Mouse (Mus musculus) C2C12 (cell line): ENCODE results near the gene Arhgap21.

Experiments used
- CTCF ChIP-seq: IDR thresholded peaks from one replicate; pipeline ENCODE4 v1.5.1; 2011; ENCODE audit not compliant: control insufficient read depth, insufficient read depth, insufficient read length
- MYOG ChIP-seq: IDR thresholded peaks from one replicate; pipeline ENCODE4 v1.6.1; 2011; ENCODE audit not compliant: control insufficient read depth, insufficient read length; ENCODE audit errors: extremely low read depth
- USF1 ChIP-seq: IDR thresholded peaks from one replicate; pipeline ENCODE4 v1.6.1; 2011; ENCODE audit warnings: low read depth, mild to moderate bottlenecking, control low read depth, moderate library complexity

- no peak for TF ChIP-seq CTCF
- no peak for TF ChIP-seq MYOG
- no peak for TF ChIP-seq USF1
Observed at GRCm38 (mm10) chr2:20830882-20831281, 137.8 kb downstream of the Arhgap21 start.
